Mouse (Mus musculus) NIH3T3 (cell line): ENCODE measurements around the gene Os9.
A peak's percentile ranks its signal among the peaks of the same experiment; 100 is the strongest.
"Not testable (repeated sequence)": the region's sequence is repeated elsewhere in the genome, so short reads cannot be mapped to it uniquely, and the experiment has no call there.

ENCODE experiments used
- DNase-seq: peaks from one replicate; pipeline ENCODE4 v3.0.0-alpha.2; 2012; ENCODE audit warnings: low read depth

Gene Os9

GRCm38 (mm10) chr10:127079665-127080391 lies 41.1 kb downstream of the Os9 start:
- DNase-seq = no peak

DNA sequence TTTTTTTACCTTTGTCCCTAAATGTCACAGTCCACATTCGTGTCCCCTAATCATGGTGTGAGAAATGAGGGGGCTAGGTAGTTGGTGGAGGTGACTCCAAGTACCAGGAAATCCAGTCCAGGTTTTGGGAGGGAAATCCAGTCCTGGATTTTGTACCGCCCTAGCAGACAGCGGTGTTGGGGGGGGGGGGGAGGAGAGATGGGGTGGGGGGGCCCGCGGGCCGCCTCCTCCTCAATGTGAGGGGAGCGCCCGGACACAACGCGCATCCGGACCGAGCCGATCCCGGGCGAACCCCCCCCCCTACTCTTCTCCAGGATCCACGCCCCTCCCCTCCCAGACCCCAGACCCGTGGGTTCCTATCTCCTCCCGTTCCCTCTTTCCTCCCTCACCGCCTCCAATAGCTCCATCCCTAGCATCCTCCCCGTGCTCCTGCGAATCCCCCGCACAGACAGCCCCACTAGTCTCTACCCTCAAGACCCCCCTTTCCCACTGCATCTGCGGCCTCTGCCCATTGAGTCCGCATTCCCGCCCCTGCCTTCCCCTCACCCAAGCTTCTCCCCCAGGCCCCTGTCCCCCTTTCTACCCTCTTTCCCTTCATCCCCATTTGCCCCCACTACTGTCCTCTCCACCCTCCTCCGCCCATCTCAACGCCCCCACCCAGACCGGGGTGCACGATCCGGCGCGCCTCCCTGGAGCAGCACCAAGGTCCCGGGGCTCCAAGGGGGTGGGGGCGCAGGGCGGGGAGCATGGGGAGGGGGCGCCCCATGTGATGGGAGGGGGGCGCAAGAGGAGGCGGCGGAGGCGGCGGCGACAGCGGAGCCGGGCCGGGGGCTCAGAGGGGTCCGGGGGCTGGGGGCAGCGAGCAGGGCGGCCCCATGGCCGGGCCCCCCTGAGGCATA lies 42.0 kb downstream of the Os9 start:
- DNase-seq = peak; percentile 82

DNA sequence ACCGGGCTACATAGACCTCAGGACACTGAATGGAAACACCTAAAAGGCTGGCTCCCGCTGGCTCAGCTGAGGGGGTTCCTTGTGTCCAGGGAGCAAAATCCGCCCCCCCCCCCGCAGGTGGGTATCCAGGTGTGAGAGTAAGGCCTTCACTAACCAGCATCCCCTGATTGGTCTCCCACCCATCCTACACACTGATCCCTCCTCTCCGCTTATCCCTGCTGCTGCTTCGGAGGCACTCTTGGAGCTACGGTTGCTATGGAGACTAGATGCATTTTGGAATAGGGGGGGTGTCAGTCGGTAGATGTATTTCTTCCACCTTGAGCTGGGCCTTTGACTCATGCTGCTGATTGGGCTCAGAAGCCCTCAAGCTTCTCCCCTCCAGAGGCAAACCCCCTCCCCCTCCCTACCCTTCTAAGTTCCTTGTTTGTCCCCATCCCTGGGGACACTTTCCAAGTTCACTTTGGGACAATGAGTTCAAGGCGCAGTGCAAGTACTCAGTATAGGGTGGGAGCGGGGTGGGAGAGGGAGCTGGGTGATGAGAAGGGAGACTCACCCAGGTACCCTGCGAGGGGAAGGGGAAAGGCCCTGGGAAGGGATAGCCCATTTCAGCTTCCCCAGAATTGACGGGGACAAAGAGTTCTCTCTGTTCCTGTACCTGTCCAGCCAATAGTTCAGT lies 42.8 kb downstream of the Os9 start:
- DNase-seq = peak; percentile 17

DNA sequence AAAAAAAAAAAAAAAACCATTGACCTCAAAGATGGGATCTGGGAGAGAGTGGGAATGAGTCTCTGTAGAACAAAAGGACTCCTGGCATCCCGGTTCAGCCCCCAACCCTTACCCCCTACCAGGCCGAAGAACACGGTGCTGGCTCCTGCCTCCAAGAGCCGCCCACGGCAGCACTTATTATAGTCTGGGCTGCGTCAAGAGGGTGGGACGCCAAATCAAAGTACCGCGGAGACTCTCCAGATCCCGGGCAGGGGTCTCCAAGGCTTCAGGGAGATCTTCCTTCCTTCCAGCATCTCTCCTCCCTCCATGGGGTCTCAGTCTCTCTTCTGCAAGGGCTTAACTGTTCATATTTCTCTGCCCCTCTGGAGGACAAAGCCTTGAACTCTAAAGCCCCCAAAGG lies 43.4 kb downstream of the Os9 start:
- no peak for DNase-seq

DNA sequence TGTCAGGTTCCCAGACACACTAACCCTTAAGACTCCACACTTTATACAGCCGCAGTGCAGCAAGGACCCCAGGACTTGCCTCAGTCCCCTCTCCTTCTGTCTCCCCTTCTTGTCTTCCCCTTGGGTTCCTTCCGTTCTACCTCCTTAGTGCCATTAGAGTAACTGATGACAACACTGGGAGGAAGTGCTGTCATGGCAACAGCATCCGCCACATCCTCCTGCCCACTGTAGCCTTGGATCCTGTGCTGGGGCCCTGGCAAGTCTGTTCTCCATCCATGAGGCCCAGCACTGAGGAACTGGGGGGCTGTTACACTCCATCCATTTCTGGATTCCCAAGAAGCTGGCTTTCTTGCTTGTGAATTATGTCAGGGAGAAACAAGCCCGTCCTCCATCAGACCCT lies 44.8 kb downstream of the Os9 start:
- DNase-seq = no peak

GRCm38 (mm10) chr10:127075651-127076050 lies 45.3 kb downstream of the Os9 start:
- no peak for DNase-seq

DNA sequence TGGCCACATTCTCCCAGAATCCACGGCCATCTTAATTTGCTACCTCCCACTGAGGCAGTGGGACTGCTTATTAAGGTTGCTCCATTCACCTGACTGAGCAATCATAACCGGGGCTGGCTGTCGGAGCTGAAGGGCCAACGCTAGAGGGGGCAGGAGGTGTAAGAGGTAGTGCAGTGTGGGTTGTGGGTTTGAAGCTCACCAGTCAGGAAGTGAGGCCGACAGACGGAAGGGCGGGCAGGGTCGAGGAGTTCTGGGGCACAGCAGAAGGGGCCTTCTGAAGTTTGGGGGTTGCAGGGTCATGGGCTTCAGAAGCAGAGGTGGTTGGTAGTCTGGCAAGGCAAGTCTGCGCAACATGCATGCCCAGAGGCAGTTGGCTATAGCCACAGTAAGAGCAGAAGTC lies 45.9 kb downstream of the Os9 start, which contains the start of gene Agap2:
Agap2 (plus strand) TSS at position 205 of the 400 bp plus-strand sequence.
- DNase-seq = no peak

DNA sequence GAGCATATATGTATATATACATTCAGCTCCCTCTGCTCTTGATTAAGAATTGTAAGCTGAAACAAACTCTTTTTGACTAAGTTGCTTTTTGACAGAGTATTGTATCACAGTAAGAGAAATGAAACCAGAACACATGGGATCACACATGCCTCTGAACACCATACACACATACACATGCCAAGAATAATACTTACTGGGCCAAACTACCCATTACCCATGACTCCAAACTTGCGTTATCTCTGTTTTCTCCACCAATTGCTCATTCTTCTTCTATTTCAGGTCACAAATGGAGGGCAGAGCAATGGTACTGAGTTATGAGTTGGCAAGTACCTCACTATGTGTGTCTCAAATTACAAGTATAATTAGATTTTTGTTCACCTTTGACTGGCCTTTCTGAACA lies 47.0 kb downstream of the Os9 start:
- DNase-seq = peak; percentile 91

DNA sequence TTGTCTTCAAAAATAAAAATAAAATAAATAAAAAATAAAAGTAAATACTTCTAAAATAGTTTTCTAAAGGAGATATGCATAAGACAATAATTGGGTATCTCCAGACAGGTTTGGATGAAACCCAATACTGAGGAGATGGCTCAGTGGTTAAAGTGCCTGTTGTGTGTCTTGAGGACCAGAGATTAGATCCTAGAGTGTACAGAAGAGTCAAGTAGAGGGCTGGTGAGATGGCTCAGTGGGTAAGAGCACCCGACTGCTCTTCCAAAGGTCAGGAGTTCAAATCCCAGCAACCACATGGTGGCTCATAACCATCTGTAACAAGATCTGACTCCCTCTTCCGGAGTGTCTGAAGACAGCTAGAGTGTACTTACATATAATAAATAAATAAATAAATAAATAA lies 48.0 kb downstream of the Os9 start:
- not testable (repeated sequence) for DNase-seq

GRCm38 (mm10) chr10:127072270-127072669 lies 48.7 kb downstream of the Os9 start:
- DNase-seq = not testable (repeated sequence)

DNA sequence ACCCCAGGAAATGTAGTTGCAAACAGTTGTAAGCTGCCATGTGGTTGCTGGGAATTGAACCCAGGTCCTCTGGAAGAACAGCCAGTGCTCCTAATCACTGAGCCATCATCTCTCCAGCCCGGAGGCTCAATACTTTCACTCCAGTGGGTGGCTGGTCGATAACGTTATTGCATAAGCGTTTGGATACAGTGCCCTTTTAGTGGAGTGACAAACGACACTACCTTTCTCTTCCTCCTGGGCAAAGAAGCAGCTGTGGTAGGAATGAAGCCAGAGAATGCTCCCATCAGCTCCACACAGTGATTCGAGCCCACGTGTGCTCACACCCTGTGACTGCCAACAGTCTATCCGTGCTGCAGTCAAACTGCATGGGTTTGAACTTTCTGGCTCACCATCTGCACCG lies 49.7 kb downstream of the Os9 start:
- DNase-seq = peak; percentile 24

GRCm38 (mm10) chr10:127070190-127071121 lies 50.5 kb downstream of the Os9 start, which contains the start of gene Tspan31:
Gene Tspan31 (minus strand): TSS chr10:127070264.
- DNase-seq = peak; percentile 98

- peak; percentile 55 for DNase-seq
These were observed 51.4 kb downstream of the Os9 start for GRCm38 (mm10) chr10:127069281-127070189.

DNA sequence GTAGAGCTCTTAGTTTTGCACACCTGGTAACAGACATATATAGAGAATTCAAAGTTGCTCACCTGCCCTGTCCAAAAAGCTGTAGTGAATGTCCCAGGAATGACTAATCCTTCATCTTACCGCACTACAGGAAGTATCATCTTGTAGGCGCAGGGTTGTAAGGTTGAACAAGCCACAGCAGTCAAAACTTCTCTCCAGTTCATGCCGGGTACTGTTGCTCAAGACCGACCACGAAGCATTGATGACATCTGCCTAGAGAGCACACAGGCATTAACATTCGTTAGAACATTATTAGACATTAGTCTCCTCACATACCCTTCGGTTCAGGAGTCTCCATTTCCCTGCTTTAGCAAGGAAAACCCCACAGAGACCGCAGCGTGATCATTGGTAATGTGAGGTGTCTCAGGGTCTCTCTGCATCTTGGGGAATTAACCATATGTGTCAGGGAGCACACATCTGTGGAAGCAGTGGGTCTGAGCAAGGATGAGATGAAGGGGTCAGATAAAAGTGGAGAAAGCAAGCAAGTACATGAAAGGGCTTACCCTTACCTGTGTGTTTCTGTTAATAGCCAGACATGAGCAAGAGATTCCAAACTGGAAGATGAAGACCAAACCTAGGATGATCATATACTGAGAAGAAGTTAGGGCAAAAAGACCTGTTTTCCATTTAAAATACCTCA lies 52.4 kb downstream of the Os9 start:
- DNase-seq = peak; percentile 41

GRCm38 (mm10) chr10:127066519-127067018 lies 54.4 kb downstream of the Os9 start:
- no peak for DNase-seq

DNA sequence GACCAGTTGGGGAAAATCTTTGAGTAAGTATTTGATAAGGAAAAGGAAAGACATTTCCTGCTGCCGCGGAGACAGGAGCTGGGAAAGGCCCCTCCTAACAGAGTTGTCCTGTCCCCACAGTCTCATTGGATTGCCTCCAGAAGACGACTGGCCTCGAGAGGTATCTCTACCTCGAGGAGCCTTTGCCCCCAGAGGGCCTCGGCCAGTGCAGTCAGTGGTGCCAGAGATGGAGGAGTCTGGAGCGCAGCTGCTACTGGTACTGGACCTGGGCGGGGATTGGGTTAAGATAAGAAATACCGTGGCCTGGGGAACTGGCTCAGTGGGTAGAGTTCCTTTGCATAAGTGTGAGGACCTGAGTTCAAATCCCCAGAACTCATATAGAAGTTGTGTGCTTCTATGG lies 55.0 kb downstream of the Os9 start:
- no peak for DNase-seq

DNA sequence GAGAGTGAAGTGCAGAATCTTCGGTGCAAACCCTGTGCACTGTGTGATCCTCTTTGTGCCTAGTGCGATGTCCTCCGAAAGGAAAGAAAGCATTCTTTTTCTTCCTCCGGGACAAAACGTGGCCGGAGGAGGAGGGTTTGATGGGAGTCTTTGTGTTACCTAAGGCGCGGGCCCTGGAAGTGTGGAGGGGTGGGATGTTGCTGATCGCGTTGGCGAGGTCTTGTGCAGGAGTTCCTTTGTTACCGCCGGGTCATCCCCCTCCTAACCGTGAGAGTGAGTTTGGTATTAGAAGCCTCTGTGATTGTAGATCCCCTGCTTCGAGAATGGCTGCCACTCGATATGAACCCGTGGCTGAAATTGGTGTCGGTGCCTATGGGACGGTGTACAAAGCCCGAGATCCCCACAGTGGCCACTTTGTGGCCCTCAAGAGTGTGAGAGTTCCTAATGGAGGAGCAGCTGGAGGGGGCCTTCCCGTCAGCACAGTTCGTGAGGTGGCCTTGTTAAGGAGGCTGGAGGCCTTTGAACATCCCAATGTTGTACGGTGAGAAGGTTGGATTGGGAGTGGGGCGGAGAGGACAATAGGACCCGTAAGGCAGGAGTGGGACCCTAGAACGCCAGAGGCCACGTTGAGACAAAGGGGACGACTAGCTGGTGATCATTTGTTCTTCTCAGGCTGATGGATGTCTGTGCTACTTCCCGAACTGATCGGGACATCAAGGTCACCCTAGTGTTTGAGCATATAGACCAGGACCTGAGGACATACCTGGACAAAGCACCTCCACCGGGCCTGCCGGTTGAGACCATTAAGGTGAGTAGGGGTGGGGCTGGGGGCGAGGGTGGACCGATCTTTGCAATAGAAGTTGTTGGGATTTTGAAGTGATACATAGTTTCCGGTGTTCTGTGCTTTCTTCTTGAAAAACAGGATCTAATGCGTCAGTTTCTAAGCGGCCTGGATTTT lies 56.7 kb downstream of the Os9 start:
- DNase-seq = peak; percentile 53

DNA sequence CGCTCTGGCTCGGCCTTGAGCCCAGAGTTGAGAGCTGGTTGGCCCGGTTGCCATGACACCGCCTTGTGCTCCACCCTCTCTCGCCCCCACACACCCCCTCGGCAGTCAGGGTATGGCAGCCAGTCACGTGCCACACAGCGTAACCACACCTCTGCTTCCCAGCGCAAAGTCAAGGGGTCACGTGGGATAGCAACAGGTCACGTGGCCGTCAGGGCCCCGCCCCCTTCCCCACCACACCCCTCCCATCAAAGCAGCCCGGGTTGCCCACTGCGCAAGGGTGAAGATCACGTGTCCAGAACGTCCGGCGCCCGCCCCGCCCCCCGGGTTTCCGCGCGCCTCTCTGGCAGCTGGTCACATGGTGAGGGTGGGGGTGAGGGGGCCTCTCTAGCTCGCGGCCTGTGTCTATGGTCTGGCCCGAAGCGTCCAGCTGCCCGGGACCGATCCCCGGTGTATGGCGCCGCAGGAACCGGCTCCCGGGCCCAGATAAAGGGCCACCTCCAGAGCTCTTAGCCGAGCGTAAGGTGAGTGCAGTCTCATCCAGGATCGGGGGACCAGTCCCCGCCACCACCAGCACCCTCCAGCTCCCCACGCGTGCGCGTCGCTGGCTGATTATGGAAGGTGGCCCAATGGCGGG lies 57.6 kb downstream of the Os9 start, which contains the start of gene Cdk4:
Cdk4 (plus strand) TSS at position 296 of the 634 bp plus-strand sequence.
- DNase-seq = peak; percentile 99
